Mouse (Mus musculus) R1 (cell line): ENCODE measurements at regions not wholly inside any gene's neighbourhood (a gene's known extent, or its start where the extent isn't known, plus 50 kb on each side); places are given as distances from the start of the nearest gene placed in this dataset.
A peak's percentile ranks its signal among the peaks of the same experiment; 100 is the strongest.

Source experiments
- DNase-seq: peaks from one replicate; pipeline ENCODE4 v3.0.0-alpha.2; 2018; ENCODE audit warnings: low read depth, low spot score

GRCm38 (mm10) chr6:147416592-147416991, 59.0 kb upstream of the Ccdc91 start:
- no peak for DNase-seq

GRCm38 (mm10) chr6:147413713-147414112, 61.9 kb upstream of the Ccdc91 start:
- no peak for DNase-seq

DNA sequence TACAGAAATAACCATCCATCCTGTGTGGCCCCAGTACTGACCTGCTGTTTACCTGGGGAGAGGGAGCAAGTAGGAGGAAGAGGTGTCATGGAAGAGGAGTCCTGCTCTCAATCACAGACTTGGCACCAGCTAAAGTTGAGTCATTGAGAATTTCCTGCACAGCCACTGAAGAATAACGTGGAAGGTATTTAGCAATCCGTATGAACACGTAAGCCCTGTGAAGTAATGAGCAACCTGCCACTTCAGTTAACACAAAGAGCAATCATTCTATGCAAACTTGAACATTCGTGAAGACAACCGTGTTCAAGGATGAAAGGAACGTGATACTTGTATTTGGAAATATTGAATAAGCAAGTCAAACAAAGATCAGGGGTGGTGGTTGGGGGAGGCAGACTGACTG, 77.6 kb upstream of the Ccdc91 start:
- DNase-seq: no peak

DNA sequence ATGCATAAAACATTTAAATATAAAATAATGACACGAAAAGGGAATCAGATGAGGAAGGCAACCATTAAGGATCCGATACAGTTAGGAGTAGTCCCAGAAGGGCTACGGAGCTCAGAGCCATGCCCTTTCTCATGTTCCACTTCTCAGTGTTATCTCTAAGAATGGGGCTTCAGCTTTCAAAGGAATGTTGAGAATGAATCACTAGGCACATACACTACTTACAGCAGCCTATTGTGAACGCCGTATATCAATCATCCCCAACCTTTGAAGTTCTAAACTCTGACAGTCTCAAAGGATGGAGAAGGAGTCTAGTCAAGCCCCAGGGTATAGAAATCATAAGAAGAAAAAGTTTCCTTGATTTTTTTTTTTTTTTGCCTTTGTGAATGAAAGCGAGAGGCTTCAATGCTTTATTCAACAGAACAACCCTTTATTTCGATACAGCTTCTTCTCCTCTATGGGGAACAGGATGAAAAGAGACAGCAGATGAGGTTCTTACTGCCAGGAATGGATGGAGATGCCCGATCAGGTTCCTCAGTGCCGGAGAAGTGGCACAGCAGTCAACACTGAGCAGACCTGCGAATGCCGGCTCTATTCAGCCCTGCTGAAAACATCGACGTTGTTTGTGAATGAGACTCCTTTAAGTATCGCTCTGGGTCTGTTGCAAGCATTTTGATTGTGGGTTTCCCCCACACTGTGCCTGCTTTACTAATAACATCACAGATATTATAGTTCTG, 84.0 kb upstream of the Ccdc91 start:
- no peak for DNase-seq

DNA sequence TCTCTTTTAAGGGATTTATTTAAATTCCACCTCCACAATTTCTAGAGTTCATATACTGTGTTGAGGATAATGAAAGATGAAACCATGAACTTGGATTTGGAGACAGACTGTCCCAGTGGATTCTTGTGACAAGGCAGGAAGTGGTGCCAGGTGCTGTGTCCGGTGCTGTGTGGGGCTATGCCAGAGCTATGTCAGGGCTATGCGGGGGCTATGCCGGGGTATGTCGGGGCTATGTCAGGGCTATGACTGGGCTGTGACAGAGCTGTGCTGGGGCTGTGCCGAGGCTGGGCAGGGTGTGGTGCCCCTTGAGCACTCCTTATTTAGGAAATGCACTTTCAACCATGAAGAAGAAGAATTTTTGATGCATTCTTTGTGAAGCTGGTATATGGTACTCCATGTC, 85.1 kb upstream of the Ccdc91 start:
- DNase-seq: no peak

DNA sequence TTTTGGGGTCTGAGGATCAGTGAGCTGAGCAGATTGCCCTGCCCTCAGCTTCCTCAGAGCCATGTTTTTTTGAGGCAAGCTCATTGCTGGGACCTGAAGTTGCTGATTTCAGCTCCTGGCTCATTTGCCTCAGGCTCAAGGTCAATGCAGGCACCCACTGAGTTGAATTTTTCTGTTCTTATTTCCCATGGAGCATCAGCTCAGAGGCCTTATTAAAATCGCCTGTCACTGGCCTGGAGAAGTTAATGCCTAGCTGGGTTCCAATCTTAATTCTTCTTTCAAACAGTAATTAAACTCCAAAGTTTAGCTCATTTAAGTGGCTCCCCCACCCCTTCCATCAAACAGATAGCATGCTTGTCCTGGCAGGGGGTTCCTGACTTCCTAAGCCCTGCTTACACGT, 86.9 kb upstream of the Ccdc91 start:
- no peak for DNase-seq

- DNase-seq: no peak
These were observed 90.0 kb upstream of the Ccdc91 start for GRCm38 (mm10) chr6:147385606-147386005.

GRCm38 (mm10) chr6:147380519-147380918, 95.1 kb upstream of the Ccdc91 start:
- no peak for DNase-seq

GRCm38 (mm10) chr6:147377679-147378078, 97.9 kb upstream of the Ccdc91 start:
- DNase-seq: no peak

- DNase-seq: no peak
These were observed 103.9 kb upstream of the Ccdc91 start for GRCm38 (mm10) chr6:147371737-147372136.

- DNase-seq: no peak
These were observed 104.3 kb upstream of the Ccdc91 start for GRCm38 (mm10) chr6:147371336-147371735.

- no peak for DNase-seq
These were observed 98.9 kb upstream of the Pthlh start for GRCm38 (mm10) chr6:147362842-147363241.

- DNase-seq: no peak
These were observed 93.0 kb upstream of the Pthlh start for GRCm38 (mm10) chr6:147357031-147357430.

GRCm38 (mm10) chr6:147356570-147356969, 92.6 kb upstream of the Pthlh start:
- no peak for DNase-seq

- DNase-seq: no peak
These were observed 85.7 kb upstream of the Pthlh start for GRCm38 (mm10) chr6:147349566-147350237.

DNA sequence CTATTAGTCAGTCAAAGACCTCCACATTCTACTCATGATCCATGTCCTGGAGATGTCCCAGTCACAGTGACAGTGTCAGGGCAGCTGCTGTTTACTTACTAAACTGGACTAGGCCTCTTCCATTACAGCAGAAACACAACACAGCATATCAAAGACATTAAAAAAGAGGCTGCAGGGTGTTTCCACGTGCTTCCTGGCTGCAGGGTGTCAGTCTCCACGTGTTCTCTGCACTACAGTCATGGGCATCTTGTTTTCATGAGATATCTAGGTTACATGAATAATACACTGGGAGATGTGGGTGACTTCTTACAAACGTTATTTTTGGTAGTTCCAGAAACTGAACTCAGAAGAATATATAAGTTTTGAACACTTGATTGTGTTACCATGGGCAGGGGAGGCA, 84.6 kb upstream of the Pthlh start:
- no peak for DNase-seq

- no peak for DNase-seq
These were observed 77.1 kb upstream of the Pthlh start for GRCm38 (mm10) chr6:147341042-147341441.

DNA sequence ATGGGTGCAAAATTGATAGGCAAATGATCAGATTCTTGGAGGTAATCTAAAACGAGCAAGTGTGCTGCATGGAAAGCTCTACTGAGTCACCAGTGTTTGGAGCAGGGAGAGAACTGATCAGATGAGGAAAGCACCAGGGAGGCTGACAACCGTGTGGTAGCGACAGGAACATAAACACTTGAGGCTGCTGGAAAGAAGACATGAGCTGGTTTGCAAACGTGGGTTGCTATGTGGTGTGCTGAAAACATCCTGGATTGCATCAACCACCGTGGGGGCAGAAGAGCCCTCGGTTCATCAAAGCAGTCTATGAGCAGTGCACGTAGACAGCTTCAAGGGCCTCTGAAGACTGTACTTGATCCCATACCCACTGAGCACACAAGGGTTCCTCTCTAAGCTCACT, 69.0 kb upstream of the Pthlh start:
- no peak for DNase-seq

GRCm38 (mm10) chr6:147329201-147329600, 65.2 kb upstream of the Pthlh start:
- no peak for DNase-seq

DNA sequence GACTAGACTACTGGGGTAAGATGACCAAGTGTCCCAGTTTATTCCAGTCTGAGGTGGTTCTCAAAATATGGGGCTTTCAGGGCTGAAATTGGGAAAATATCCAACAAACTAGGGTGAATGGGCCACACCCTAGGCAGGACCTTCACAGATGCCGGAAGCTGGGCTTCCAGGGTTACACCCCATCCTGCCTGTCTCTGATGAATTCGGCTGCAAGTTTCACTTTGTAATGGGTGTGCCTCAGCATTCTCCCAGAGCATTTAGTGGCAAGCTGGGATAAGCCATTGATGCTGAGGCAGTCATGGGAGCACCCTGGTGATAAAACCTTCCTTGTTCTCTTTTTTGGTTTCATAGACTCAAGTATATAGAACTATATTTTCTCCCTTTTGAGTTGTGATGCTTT, 60.4 kb upstream of the Pthlh start:
- DNase-seq: peak; percentile 60

- DNase-seq: no peak
These were observed 54.1 kb upstream of the Pthlh start for GRCm38 (mm10) chr6:147318106-147318505.

- no peak for DNase-seq
These were observed 52.9 kb upstream of the Pthlh start for GRCm38 (mm10) chr6:147316702-147317468.

- DNase-seq: no peak
These were observed 52.2 kb upstream of the Pthlh start for GRCm38 (mm10) chr6:147316140-147316539.
